Mouse (Mus musculus) ES-E14 (cell line): Measurements from ENCODE around the gene Cbll1. TPM values are rescaled to one million over a fixed set of nuclear protein-coding genes. Genes with fewer than 3 reads are reported as not detected.

Source experiments
- DNase-seq: peaks from one replicate; pipeline ENCODE4 v3.0.0-alpha.2; 2013; ENCODE audit warnings: low read depth, low spot score
- H3K27ac ChIP-seq: 2 replicates; pipeline ENCODE4 v1.5.1; 2012; ENCODE audit warnings: low read depth, mild to moderate bottlenecking, low read length, moderate library complexity, mixed read lengths; ENCODE audit not compliant: poor library complexity, insufficient read depth, severe bottlenecking
- H3K36me3 ChIP-seq: 2 replicates; pipeline ENCODE4 v1.6.1; 2012; ENCODE audit warnings: mild to moderate bottlenecking, low read length, moderate library complexity, mixed read lengths; ENCODE audit not compliant: control insufficient read depth, poor library complexity, insufficient read depth, severe bottlenecking
- H3K4me1 ChIP-seq, 2 experiments: fragments of 150-350 bp in 1 of 2; sonication (generic) in 1 of 2; 2 replicates each; pipeline ENCODE4 v1.6.1; 2012; ENCODE audit warnings: low read length in 2 of 2, mild to moderate bottlenecking in 1 of 2, mixed read lengths in 1 of 2; ENCODE audit not compliant: control insufficient read depth in 2 of 2, insufficient read depth in 2 of 2, poor library complexity in 1 of 2
- H3K4me3 ChIP-seq, 2 experiments: fragments of 150-350 bp in 1 of 2; sonication (generic) in 1 of 2; 2 replicates each; pipeline ENCODE4 v1.5.1; 2012; ENCODE audit warnings: low read length in 2 of 2, low read depth in 1 of 2, mild to moderate bottlenecking in 1 of 2, mixed read lengths in 1 of 2; ENCODE audit not compliant: insufficient read depth in 1 of 2, poor library complexity in 1 of 2, severe bottlenecking in 1 of 2
- H3K9ac ChIP-seq: 2 replicates; pipeline ENCODE4 v1.6.1; 2012; ENCODE audit warnings: low read depth, mild to moderate bottlenecking, low read length, mixed read lengths; ENCODE audit not compliant: poor library complexity, insufficient read depth, severe bottlenecking
- H3K9me3 ChIP-seq: fragments of 150-350 bp; sonication (generic); 2 replicates; pipeline ENCODE4 v1.6.1; 2012; ENCODE audit warnings: low read depth, mild to moderate bottlenecking, low read length; ENCODE audit not compliant: control insufficient read depth, insufficient read depth
- CHD2 ChIP-seq: IDR thresholded peaks from 2 replicates; pipeline ENCODE4 v1.6.1; 2014; ENCODE audit warnings: mild to moderate bottlenecking, low read depth, low read length, inconsistent platforms
- HCFC1 ChIP-seq: IDR thresholded peaks from 2 replicates; pipeline ENCODE4 v1.6.1; 2012; ENCODE audit warnings: low read length, inconsistent platforms, borderline replicate concordance; ENCODE audit not compliant: insufficient read depth
- MAFK ChIP-seq: IDR thresholded peaks from 2 replicates; pipeline ENCODE4 v1.6.1; 2014; ENCODE audit warnings: mild to moderate bottlenecking, low read depth, low read length, inconsistent platforms; ENCODE audit not compliant: insufficient read depth
- ZC3H11A ChIP-seq: IDR thresholded peaks from 2 replicates; pipeline ENCODE4 v1.6.1; 2012; ENCODE audit warnings: low read depth, mild to moderate bottlenecking, inconsistent platforms, low read length, borderline replicate concordance
- ZNF384 ChIP-seq: IDR thresholded peaks from 2 replicates; pipeline ENCODE4 v1.6.1; 2012; ENCODE audit warnings: low read depth, low read length, inconsistent platforms
- in situ Hi-C, 2 experiments: fragments of 600-800 bp; cut with MboI; formaldehyde crosslinking; loops; one replicate each; pipeline ENCODE4 v1.15.1; 2025; ENCODE audit warnings: low sequenced_read_pairs in 2 of 2, inconsistent platforms in 1 of 2; ENCODE audit not compliant: unreplicated experiment in 2 of 2
- total RNA-seq: library from RNA; depleted of rRNA; stranded (reverse); fragments of 300-350 nt; gene quantifications from 2 replicates; pipeline ENCODE4 v1.2.3, GENCODE M21; 2012; rRNA removed

Gene Cbll1
- 5.8 and 6.6 TPM in 2 replicates for total RNA-seq

DNA sequence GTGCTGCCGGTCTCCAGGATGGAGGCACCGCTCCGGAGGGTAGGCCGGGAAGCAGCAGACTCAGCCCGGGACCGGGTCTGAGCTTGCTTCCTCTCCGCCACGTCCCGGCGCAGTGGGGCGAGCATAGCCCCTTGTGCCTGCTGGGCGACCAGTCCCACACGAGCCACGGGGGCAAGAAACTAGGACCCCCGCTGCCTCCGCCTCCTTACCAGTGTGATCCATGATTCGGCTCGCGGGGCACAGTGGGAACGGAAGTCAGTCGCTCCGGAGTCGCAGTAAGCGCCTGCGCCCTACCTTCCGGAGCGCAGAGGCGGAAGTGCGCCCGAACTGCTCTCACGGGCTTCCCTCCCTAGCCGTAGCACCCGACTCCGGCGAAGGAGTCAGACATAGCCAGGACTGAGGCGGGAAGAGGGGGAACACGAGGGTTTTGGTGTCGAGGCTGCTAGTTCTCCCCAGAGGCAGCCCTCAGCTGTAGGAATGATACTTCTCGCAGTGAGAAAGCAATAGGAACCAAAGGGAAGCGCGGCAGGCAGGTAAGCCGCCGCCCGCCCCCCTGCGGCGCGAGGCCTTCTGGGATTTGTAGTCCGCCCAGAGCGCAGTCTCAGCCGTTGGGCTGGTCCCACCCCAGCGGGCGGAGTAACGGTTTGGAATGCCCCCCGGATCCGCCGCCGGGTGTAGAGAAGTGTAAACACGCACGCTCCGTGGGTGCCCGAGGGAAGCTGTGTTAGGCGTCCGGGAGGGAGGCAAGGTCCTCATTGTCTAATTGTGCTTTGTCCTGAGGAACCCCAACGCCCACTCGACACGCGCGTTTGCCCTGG lies at the start of gene Cbll1:
Gene Cbll1, minus strand, starts transcription at position 303 of the 818 bp plus-strand sequence.
- Histone ChIP-seq H3K36me3 (peaks cover under 1% of the 10 kb centered on the region; the same call in 1 of the 2 replicates), H3K4me1 (peaks cover 0 to 4% of the 10 kb centered on the region in 2 experiments; a peak in 1 of 4 replicates), H3K4me3 (peak within 1 kb of the TSS; percentile 78 to 98), H3K9ac (peak within 1 kb of the TSS; percentile 85), H3K27ac (peak within 1 kb of the TSS; percentile 34), H3K9me3 (no peaks in the 10 kb centered on the region)
- DNase-seq = peak; percentile 92
- TF ChIP-seq ZNF384 (no peak), CHD2 (0 out of 2 replicates have a peak, but pooled peaks have one; percentile 10), HCFC1 (peak; percentile 92)
- in situ Hi-C loops = loop anchor here (10.0 to 25.0 kb wide), 2 partner anchors 435 to 438 kb away; no protein-coding TSS in a partner anchor

DNA sequence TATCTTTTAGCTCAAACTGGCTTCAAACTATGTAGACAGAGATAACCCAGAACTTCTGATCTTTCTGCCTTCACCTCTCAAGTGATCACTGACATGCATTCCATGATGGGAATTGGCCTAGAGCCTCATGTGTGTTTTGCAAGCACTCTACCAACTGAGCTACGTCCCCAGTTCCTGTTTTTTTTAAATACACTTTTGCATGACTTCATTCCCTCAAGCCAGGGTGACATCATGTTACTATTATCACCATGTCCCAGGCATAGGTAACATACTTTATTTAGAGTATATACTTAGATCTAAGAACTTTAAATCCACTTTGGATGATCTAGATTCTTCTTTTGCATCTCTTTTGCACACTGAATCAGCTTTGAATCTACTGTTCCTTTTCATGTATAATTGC lies 46.6 kb upstream of the Cbll1 start:
- in situ Hi-C loops = no loop called here
- Histone ChIP-seq H3K4me1 (no peaks in the 10 kb centered on the region), H3K27ac (no peak overlapping the region), H3K9ac (no peak overlapping the region), H3K4me3 (no peak overlapping the region), H3K36me3 (no peaks in the 10 kb centered on the region), H3K9me3 (no peaks in the 10 kb centered on the region)
- no peak for DNase-seq
- TF ChIP-seq CHD2 = no peak
- TF ChIP-seq HCFC1 = no peak
- TF ChIP-seq ZNF384 = no peak
- TF ChIP-seq ZC3H11A = no peak
- TF ChIP-seq MAFK = no peak

DNA sequence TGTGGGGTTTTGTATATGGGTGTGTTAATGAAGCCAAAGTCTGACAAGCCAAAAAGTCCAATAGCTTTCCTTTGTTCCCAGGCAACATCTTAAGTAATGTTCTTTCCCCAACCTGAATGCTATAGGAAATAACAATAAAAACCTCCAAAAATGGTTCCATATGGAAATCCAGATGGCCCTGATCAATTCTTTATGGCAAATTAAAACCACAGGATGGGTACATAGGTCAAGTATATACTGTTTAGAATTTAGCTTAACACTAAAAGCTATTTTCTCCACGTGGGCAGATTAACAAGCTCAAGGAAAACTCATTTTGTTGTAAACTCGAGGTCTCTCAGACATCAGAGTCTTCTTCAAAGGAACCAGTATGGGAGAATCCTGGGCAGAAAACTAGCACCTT lies 45.8 kb upstream of the Cbll1 start:
- in situ Hi-C loops = no loop called here

DNA sequence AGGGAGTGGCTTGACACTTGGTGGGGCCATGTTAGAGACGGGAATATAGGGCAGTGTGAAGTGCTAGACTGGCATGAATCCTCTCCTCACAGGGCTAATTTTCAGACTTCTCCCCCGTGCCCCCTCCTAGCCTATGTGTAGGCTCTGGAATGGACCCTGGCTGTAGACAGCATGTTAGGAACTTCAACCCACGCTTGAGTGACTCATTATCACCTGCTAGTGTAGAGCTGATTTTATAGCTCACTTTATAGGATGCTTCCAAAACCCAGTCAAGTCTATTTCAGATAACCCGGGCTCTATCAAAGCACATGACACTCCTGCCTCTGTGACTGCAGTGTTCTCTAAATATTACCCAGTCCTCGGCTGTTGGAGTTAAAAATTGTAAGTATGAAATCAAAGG lies 42.1 kb upstream of the Cbll1 start:
- H3K9ac ChIP-seq = no peak overlapping the region
- no peak overlapping the region for H3K27ac ChIP-seq
- no peak for TF ChIP-seq ZNF384
- TF ChIP-seq ZC3H11A = no peak
- no peak for TF ChIP-seq CHD2
- TF ChIP-seq HCFC1 = no peak
- no peak for TF ChIP-seq MAFK
- no peak for DNase-seq
- H3K9me3 ChIP-seq = no peaks in the 10 kb centered on the region
- H3K36me3 ChIP-seq = no peaks in the 10 kb centered on the region
- H3K4me3 ChIP-seq = no peak overlapping the region
- no peaks in the 10 kb centered on the region for H3K4me1 ChIP-seq
- in situ Hi-C loops = no loop called here

More for the DNA sequence above, 45.8 kb upstream of the Cbll1 start:
- DNase-seq = no peak
- Histone ChIP-seq H3K9me3 (no peaks in the 10 kb centered on the region), H3K9ac (no peak overlapping the region), H3K36me3 (no peaks in the 10 kb centered on the region), H3K4me1 (no peaks in the 10 kb centered on the region), H3K27ac (no peak overlapping the region), H3K4me3 (no peak overlapping the region)
- TF ChIP-seq ZC3H11A = no peak
- no peak for TF ChIP-seq HCFC1
- TF ChIP-seq MAFK = no peak
- TF ChIP-seq CHD2 = no peak
- no peak for TF ChIP-seq ZNF384
